Mouse (Mus musculus) MEL (cell line): ENCODE results near the gene Chst15. TPM values are rescaled to one million over a fixed set of nuclear protein-coding genes. Genes with fewer than 3 reads are reported as not detected.
A peak's percentile ranks its signal among the peaks of the same experiment; 100 is the strongest.

ENCODE experiments used
- DNase-seq: peaks from one replicate; pipeline ENCODE4 v3.0.0; 2011; ENCODE audit warnings: low read depth, low spot score
- H3K27ac ChIP-seq: 2 replicates; pipeline ENCODE4 v1.5.1; 2012; ENCODE audit warnings: low read depth, mild to moderate bottlenecking, control low read depth, low read length, moderate library complexity; ENCODE audit not compliant: control insufficient read depth
- H3K27me3 ChIP-seq, 2 experiments: fragments of 150-350 bp in 1 of 2; sonication (generic) in 1 of 2; 2 replicates each; pipeline ENCODE4 v1.6.1; 2012; ENCODE audit warnings: low read length in 2 of 2, mild to moderate bottlenecking in 2 of 2, improper control_type of control experiment in 1 of 2, moderate library complexity in 1 of 2; ENCODE audit not compliant: insufficient read depth in 2 of 2, control insufficient read depth in 1 of 2
- H3K36me3 ChIP-seq, 2 experiments: 2 replicates each; pipeline ENCODE4 v1.6.1; 2012 to 2014; ENCODE audit warnings: low read length in 2 of 2, improper control_type of control experiment in 1 of 2, inconsistent platforms in 1 of 2, mild to moderate bottlenecking in 1 of 2; ENCODE audit not compliant: insufficient read depth in 2 of 2, control insufficient read depth in 1 of 2
- H3K4me1 ChIP-seq, 2 experiments: fragments of 150-350 bp in 1 of 2; sonication (generic) in 1 of 2; 2 replicates each; pipeline ENCODE4 v1.6.1; 2012; ENCODE audit warnings: low read length in 2 of 2, improper control_type of control experiment in 1 of 2, mild to moderate bottlenecking in 1 of 2; ENCODE audit not compliant: insufficient read depth in 2 of 2, control insufficient read depth in 1 of 2
- H3K4me3 ChIP-seq, 2 experiments: fragments of 150-350 bp in 1 of 2; sonication (generic) in 1 of 2; 2 replicates each; pipeline ENCODE4 v1.5.1; 2012; ENCODE audit warnings: low read depth in 2 of 2, low read length in 2 of 2, mild to moderate bottlenecking in 2 of 2, moderate library complexity in 2 of 2, control low read depth in 1 of 2, improper control_type of control experiment in 1 of 2; ENCODE audit not compliant: control insufficient read depth in 1 of 2, insufficient read depth in 1 of 2
- H3K79me2 ChIP-seq: 2 replicates; pipeline ENCODE4 v1.6.1; 2012; ENCODE audit warnings: mild to moderate bottlenecking, low read length, moderate library complexity; ENCODE audit not compliant: control insufficient read depth, poor library complexity, insufficient read depth
- H3K9ac ChIP-seq: 2 replicates; pipeline ENCODE4 v1.6.1; 2012; ENCODE audit warnings: low read depth, mild to moderate bottlenecking, control low read depth, low read length, moderate library complexity; ENCODE audit not compliant: control insufficient read depth, poor library complexity, severe bottlenecking
- H3K9me3 ChIP-seq: fragments of 150-350 bp; sonication (generic); replicated peaks from 2 replicates; pipeline ENCODE4 v1.6.1; 2012; ENCODE audit warnings: mild to moderate bottlenecking, low read length, improper control_type of control experiment, moderate library complexity; ENCODE audit not compliant: insufficient read depth
- BHLHE40 ChIP-seq: IDR thresholded peaks from 2 replicates; pipeline ENCODE4 v1.6.1; 2012; ENCODE audit warnings: low read depth, mild to moderate bottlenecking, inconsistent platforms, low read length, improper control_type of control experiment, borderline replicate concordance
- CHD2 ChIP-seq: IDR thresholded peaks from 2 replicates; pipeline ENCODE4 v1.6.1; 2011; ENCODE audit warnings: low read length, improper control_type of control experiment
- CTCF ChIP-seq, 3 experiments: IDR thresholded peaks in 2 of 3; conservative IDR thresholded peaks in 1 of 3; 2 replicates each; pipeline ENCODE4 v1.5.1; 2011 to 2012; ENCODE audit warnings: low read length in 3 of 3, low read depth in 2 of 3, mild to moderate bottlenecking in 2 of 3, improper control_type of control experiment in 1 of 3, inconsistent platforms in 1 of 3, mixed read lengths in 1 of 3, moderate library complexity in 1 of 3; ENCODE audit not compliant: control insufficient read depth in 1 of 3, insufficient read depth in 1 of 3, poor library complexity in 1 of 3, severe bottlenecking in 1 of 3
- ELF1 ChIP-seq: IDR thresholded peaks from 2 replicates; pipeline ENCODE4 v1.6.1; 2014; ENCODE audit warnings: low read depth, mild to moderate bottlenecking, inconsistent platforms, low read length, improper control_type of control experiment, moderate library complexity
- EP300 ChIP-seq, 2 experiments: IDR thresholded peaks; 2 replicates each; pipeline ENCODE4 v1.6.1; 2011; ENCODE audit warnings: improper control_type of control experiment in 2 of 2, low read length in 2 of 2, low read depth in 1 of 2, mild to moderate bottlenecking in 1 of 2
- GABPA ChIP-seq: IDR thresholded peaks from 2 replicates; pipeline ENCODE4 v1.6.1; 2012; ENCODE audit warnings: low read depth, mild to moderate bottlenecking, inconsistent platforms, low read length, improper control_type of control experiment, moderate library complexity
- MAFK ChIP-seq: IDR thresholded peaks from 2 replicates; pipeline ENCODE4 v1.6.1; 2011; ENCODE audit warnings: low read depth, mild to moderate bottlenecking, low read length, improper control_type of control experiment, borderline replicate concordance
- MAX ChIP-seq: IDR thresholded peaks from 2 replicates; pipeline ENCODE4 v1.6.1; 2011; ENCODE audit warnings: low read length, improper control_type of control experiment
- MAZ ChIP-seq: IDR thresholded peaks from 2 replicates; pipeline ENCODE4 v1.6.1; 2012; ENCODE audit warnings: low read depth, mild to moderate bottlenecking, inconsistent platforms, low read length, improper control_type of control experiment
- MXI1 ChIP-seq: IDR thresholded peaks from 2 replicates; pipeline ENCODE4 v1.6.1; 2011; ENCODE audit warnings: mild to moderate bottlenecking, low read depth, low read length, improper control_type of control experiment
- MYC ChIP-seq: IDR thresholded peaks from 2 replicates; pipeline ENCODE4 v1.6.1; 2011; ENCODE audit warnings: low read depth, mild to moderate bottlenecking, low read length, improper control_type of control experiment, moderate library complexity
- NELFE ChIP-seq: IDR thresholded peaks from 2 replicates; pipeline ENCODE4 v1.6.1; 2011; ENCODE audit warnings: low read depth, low read length, improper control_type of control experiment
- POLR2A ChIP-seq, 2 experiments: IDR thresholded peaks; 2 replicates each; pipeline ENCODE4 v1.6.1; 2011 to 2012; ENCODE audit warnings: low read length in 2 of 2, mild to moderate bottlenecking in 2 of 2, control low read depth in 1 of 2, improper control_type of control experiment in 1 of 2, low read depth in 1 of 2, moderate library complexity in 1 of 2; ENCODE audit not compliant: control insufficient read depth in 1 of 2, insufficient read depth in 1 of 2, poor library complexity in 1 of 2
- POLR2AphosphoS2 ChIP-seq: IDR thresholded peaks from 2 replicates; pipeline ENCODE4 v1.6.1; 2011; ENCODE audit warnings: low read length, improper control_type of control experiment
- RCOR1 ChIP-seq: IDR thresholded peaks from 2 replicates; pipeline ENCODE4 v1.6.1; 2012; ENCODE audit warnings: low read depth, mild to moderate bottlenecking, inconsistent platforms, low read length, improper control_type of control experiment
- SMC3 ChIP-seq: IDR thresholded peaks from 2 replicates; pipeline ENCODE4 v1.6.1; 2011; ENCODE audit warnings: low read depth, low read length, improper control_type of control experiment
- UBTF ChIP-seq: IDR thresholded peaks from 2 replicates; pipeline ENCODE4 v1.6.1; 2012; ENCODE audit warnings: low read depth, mild to moderate bottlenecking, inconsistent platforms, low read length, improper control_type of control experiment, moderate library complexity, borderline replicate concordance; ENCODE audit not compliant: insufficient read depth
- USF1 ChIP-seq: IDR thresholded peaks from 2 replicates; pipeline ENCODE4 v1.6.1; 2014; ENCODE audit warnings: low read depth, mild to moderate bottlenecking, inconsistent platforms, low read length, improper control_type of control experiment, moderate library complexity
- ZMIZ1 ChIP-seq: IDR thresholded peaks from 2 replicates; pipeline ENCODE4 v1.6.1; 2012; ENCODE audit warnings: low read depth, mild to moderate bottlenecking, inconsistent platforms, low read length, improper control_type of control experiment, moderate library complexity
- polyA plus RNA-seq, 2 experiments: library from polyadenylated mRNA; stranded (reverse) in 1 of 2; unstranded in 1 of 2; fragments of >175 nt in 1 of 2; fragments of >200 nt in 1 of 2; gene quantifications; 2 replicates each; pipeline versions ENCODE4 v1.2.1 to v1.2.4; 2012; ENCODE audit warnings: low replicate concordance in 2 of 2, low read depth in 1 of 2; ENCODE audit not compliant: insufficient read length in 2 of 2, insufficient read depth in 1 of 2, missing spikeins in 1 of 2
- total RNA-seq: library from RNA; depleted of rRNA; stranded (reverse); fragments of 300-350 nt; gene quantifications from 2 replicates; pipeline ENCODE4 v1.2.3, GENCODE M21; 2012

Chst15 gene
- total and polyA plus RNA-seq, 3 experiments, result 14.9 to 18.1 TPM; not detected in 1

DNA sequence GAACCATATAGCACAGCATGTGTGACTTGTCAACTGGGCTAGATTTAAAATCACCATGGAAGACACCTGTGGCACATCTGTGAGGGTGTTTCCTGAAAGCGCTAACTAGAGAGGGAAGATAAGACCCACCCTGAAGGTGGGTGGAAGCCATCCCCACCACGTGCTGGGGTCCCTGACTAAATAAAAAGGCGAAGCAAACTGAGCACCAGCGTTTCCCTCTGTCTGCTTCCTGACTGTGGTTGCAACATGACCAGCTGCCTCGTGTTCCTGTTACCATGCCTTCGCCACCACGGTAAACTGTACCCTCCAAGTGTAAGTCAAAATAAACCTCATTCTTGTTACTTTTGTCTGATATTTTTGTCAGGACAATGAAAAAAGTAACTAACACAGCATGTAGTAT is 13.0 kb downstream of the Chst15 start:
- H3K27me3 ChIP-seq, result no peaks in the 10 kb centered on the region
- H3K4me3 ChIP-seq, result no peak overlapping the region
- H3K79me2 ChIP-seq, result peaks cover 66% of the 10 kb centered on the region
- no peak for DNase-seq
- TF ChIP-seq MXI1 (peak; percentile 50; the same call in 1 of the 2 replicates), BHLHE40 (no peak)
- no peaks in the 10 kb centered on the region for H3K9me3 ChIP-seq
- H3K27ac ChIP-seq, result no peak overlapping the region
- peaks cover 8 to 37% of the 10 kb centered on the region in 2 experiments for H3K4me1 ChIP-seq
- H3K9ac ChIP-seq, result no peak overlapping the region
- peaks cover 3 to 37% of the 10 kb centered on the region in 2 experiments for H3K36me3 ChIP-seq

DNA sequence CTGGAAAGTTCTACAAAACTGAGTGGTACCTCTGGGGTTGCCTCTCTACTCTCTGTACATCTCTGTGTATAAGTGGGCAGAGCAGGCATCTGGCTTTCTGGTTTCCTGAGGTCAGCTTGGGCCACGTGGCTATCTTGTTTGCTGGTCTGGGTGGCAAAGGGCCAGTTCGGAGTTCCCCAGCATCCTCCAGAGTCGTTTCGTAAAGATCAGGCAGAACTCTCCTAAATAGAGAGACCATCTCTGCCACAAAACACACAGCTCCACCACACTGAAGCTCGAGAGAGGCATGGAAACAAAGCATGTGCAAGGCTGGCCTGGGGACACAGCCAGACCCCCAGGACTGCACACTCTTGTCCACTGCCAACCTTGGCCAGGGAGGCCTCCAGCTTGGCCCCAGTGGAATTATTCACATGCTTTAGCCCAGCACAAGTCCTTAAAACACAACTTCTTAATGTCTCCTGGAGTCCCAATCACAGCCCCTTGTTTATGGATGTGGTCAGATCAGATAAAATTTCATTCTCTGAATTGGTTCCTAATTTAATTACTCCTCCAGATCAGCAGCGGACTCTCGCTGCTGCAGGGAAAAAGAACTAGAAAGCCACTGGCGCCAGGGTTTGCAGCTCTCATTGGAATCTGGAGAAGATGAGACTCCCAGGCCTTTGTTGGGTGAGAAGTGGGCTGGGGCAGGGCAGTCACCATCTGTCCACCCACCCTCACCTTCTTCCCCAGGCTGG is 14.4 kb downstream of the Chst15 start:
- TF ChIP-seq NELFE (no peak), BHLHE40 (no peak), ZMIZ1 (no peak), MAFK (no peak), POLR2A (IDR thresholded peaks at IDR 0.05; ENCODE audit: control insufficient read depth in 1 of 2, insufficient read depth in 1 of 2, low read depth in 1 of 2, low read length in 2 of 2, poor library complexity in 1 of 2) (no peak), RCOR1 (no peak), UBTF (no peak), SMC3 (no peak), EP300 (IDR thresholded peaks at IDR 0.05; ENCODE audit: low read depth in 1 of 2, low read length in 2 of 2) (no peak), MAX (no peak), CTCF (IDR thresholded peaks at IDR 0.05 in 2 of 3, conservative IDR thresholded peaks at IDR 0.05 in 1 of 3; ENCODE audit: control insufficient read depth in 1 of 3, insufficient read depth in 1 of 3, low read depth in 2 of 3, low read length in 3 of 3, poor library complexity in 1 of 3, severe bottlenecking in 1 of 3) (no peak), ELF1 (no peak), CHD2 (no peak), USF1 (no peak), MYC (no peak), MAZ (no peak), POLR2AphosphoS2 (no peak), GABPA (no peak)
- TF ChIP-seq, all 39 proteins: peak for 0
- Histone ChIP-seq H3K79me2 (peaks cover 63% of the 10 kb centered on the region), H3K4me1 (peaks cover 3 to 28% of the 10 kb centered on the region in 2 experiments), H3K36me3 (peaks cover 3 to 25% of the 10 kb centered on the region in 2 experiments), H3K27ac (no peak overlapping the region), H3K27me3 (no peaks in the 10 kb centered on the region), H3K9ac (no peak overlapping the region), H3K9me3 (no peaks in the 10 kb centered on the region), H3K4me3 (no peak overlapping the region)
- no peak for DNase-seq
